ENCODE assay signal across 11 mouse cellular contexts in genomic region chr17:32789244-32789643, GRCm38 (mm10). TPM values are rescaled to one million over a fixed set of nuclear protein-coding genes. Genes with fewer than 3 reads are reported as not detected.
DNase-seq lines count a peak whose midpoint lies in the region; ATAC-seq and TF ChIP-seq lines count a peak whose summit lies in the region.
"Had no signal": no experiment of that assay in that cellular context is flagged by ENCODE, and none has a peak within 500 bp of the region (broad histone marks: within the 10 kb centered on the region; RNA-seq: fewer than 3 reads in every experiment).

No protein-coding gene starts in this region.

- no peak for TF ChIP-seq EP300 in lung, postnatal 0 days (IDR thresholded peaks at IDR 0.05)

- H3K4me1 ChIP-seq in heart, embryonic 12.5 days (replicated peaks), result peaks cover 17% of the 10 kb centered on the region
- H3K4me1 ChIP-seq in lung, embryonic 16.5 days (replicated peaks; ENCODE audit: control insufficient read depth, insufficient read depth, low read length), result peaks cover 21% of the 10 kb centered on the region
- peaks cover 20% of the 10 kb centered on the region for H3K4me1 ChIP-seq in embryonic facial prominence, embryonic 13.5 days
- peaks cover 23% of the 10 kb centered on the region for H3K4me1 ChIP-seq in liver, embryonic 15.5 days (replicated peaks)
- peaks cover 7% of the 10 kb centered on the region; the same call in 1 of the 2 replicates for H3K4me1 ChIP-seq in lung, postnatal 0 days (ENCODE audit: insufficient read depth, low read depth, low read length)

- H3K4me3 ChIP-seq in heart, embryonic 12.5 days, result no peak overlapping the region
- no peak overlapping the region for H3K4me3 ChIP-seq in lung, embryonic 16.5 days (ENCODE audit: low read length)
- H3K4me3 ChIP-seq in embryonic facial prominence, embryonic 13.5 days, result peak overlapping the region; percentile 92; the same call in 1 of the 2 replicates
- H3K4me3 ChIP-seq in liver, embryonic 15.5 days (replicated peaks), result no peak overlapping the region; the same call in 1 of the 2 replicates
- no peak overlapping the region for H3K4me3 ChIP-seq in lung, postnatal 0 days (ENCODE audit: low read depth, low read length)

- H3K9ac ChIP-seq in heart, embryonic 12.5 days, result no peak overlapping the region
- H3K9ac ChIP-seq in lung, embryonic 16.5 days (ENCODE audit: low read length), result no peak overlapping the region
- H3K9ac ChIP-seq in embryonic facial prominence, embryonic 13.5 days, result no peak overlapping the region
- no peak overlapping the region for H3K9ac ChIP-seq in liver, embryonic 15.5 days
- H3K9ac ChIP-seq in lung, postnatal 0 days (replicated peaks; ENCODE audit: low read depth), result no peak overlapping the region

- peaks cover 17% of the 10 kb centered on the region for H3K36me3 ChIP-seq in heart, embryonic 12.5 days
- H3K36me3 ChIP-seq in lung, embryonic 16.5 days (ENCODE audit: control insufficient read depth, insufficient read depth, low read length), result peaks cover 7% of the 10 kb centered on the region; the same call in 1 of the 2 replicates
- H3K36me3 ChIP-seq in embryonic facial prominence, embryonic 13.5 days, result peaks cover 16% of the 10 kb centered on the region
- H3K36me3 ChIP-seq in liver, embryonic 15.5 days (replicated peaks), result peaks cover 23% of the 10 kb centered on the region
- H3K36me3 ChIP-seq in lung, postnatal 0 days (ENCODE audit: insufficient read depth, low read length), result no peaks in the 10 kb centered on the region

- H3K4me2 ChIP-seq in heart, embryonic 12.5 days, result peak overlapping the region; percentile 80
- H3K4me2 ChIP-seq in lung, embryonic 16.5 days (ENCODE audit: low read depth, low read length), result peak overlapping the region; percentile 74; the same call in 1 of the 2 replicates
- H3K4me2 ChIP-seq in embryonic facial prominence, embryonic 13.5 days, result peak overlapping the region; percentile 70; the same call in 1 of the 2 replicates
- peak overlapping the region; percentile 78 for H3K4me2 ChIP-seq in liver, embryonic 15.5 days
- no peak overlapping the region for H3K4me2 ChIP-seq in lung, postnatal 0 days (replicated peaks; ENCODE audit: low read depth, low read length)

- TF ChIP-seq CTCF in lung, postnatal 0 days (IDR thresholded peaks at IDR 0.05), result no peak

- H3K27ac ChIP-seq in heart, embryonic 12.5 days (ENCODE audit: poor library complexity, severe bottlenecking), result no peak overlapping the region
- H3K27ac ChIP-seq in lung, embryonic 16.5 days (ENCODE audit: low read length), result no peak overlapping the region
- no peak overlapping the region for H3K27ac ChIP-seq in embryonic facial prominence, embryonic 13.5 days
- H3K27ac ChIP-seq in liver, embryonic 15.5 days (replicated peaks), result no peak overlapping the region
- H3K27ac ChIP-seq in lung, postnatal 0 days (ENCODE audit: low read length), result no peak overlapping the region

- no peak for ATAC-seq in heart, embryonic 12.5 days (ENCODE audit: insufficient number of reproducible peaks, low FRiP score)
- ATAC-seq in lung, embryonic 16.5 days (ENCODE audit: low read depth), result no peak
- ATAC-seq in embryonic facial prominence, embryonic 13.5 days (ENCODE audit: insufficient number of reproducible peaks, insufficient read depth, low FRiP score, low TSS enrichment, low read depth), result no peak
- no peak for ATAC-seq in liver, embryonic 15.5 days (ENCODE audit: insufficient read depth)
- ATAC-seq in lung, postnatal 0 days, result no peak

- no peak for DNase-seq in heart, postnatal 14 days
- DNase-seq in lung, postnatal 25 days (ENCODE audit: low spot score), result no peak
- no peak for DNase-seq in lung, postnatal 0 days (ENCODE audit: low spot score)
- DNase-seq in layer of hippocampus, adult 8-10 months (ENCODE audit: low spot score in 2 of 2), result no peak
- DNase-seq: cerebellum, adult 18-20 months; lung, postnatal 36 days; spleen, adult 18-20 months had no signal

- intact Hi-C loops in heart, postnatal 14 days (cut with DNase I), result loop anchor here (10.0 kb wide), 1 partner anchor 106 kb away; the partner anchor contains the start of gene Zfp870

- WGBS in heart, embryonic 12.5 days, result 65% methylated on average over 8 of the region's 8 CpGs
- WGBS in lung, embryonic 16.5 days, result 76% methylated on average over 8 of the region's 8 CpGs
- 74% methylated on average over 8 of the region's 8 CpGs for whole genome bisulfite sequencing in embryonic facial prominence, embryonic 13.5 days
- 76% methylated on average over 8 of the region's 8 CpGs for WGBS in liver, embryonic 15.5 days (ENCODE audit: insufficient replicate concordance)
- WGBS in lung, postnatal 0 days, result 75% methylated on average over 8 of the region's 8 CpGs

- no peaks in the 10 kb centered on the region for H3K27me3 ChIP-seq in heart, embryonic 12.5 days (replicated peaks)
- no peaks in the 10 kb centered on the region for H3K27me3 ChIP-seq in lung, embryonic 16.5 days (ENCODE audit: control insufficient read depth, insufficient read depth, low read depth, low read length)
- H3K27me3 ChIP-seq in embryonic facial prominence, embryonic 13.5 days, result no peaks in the 10 kb centered on the region
- H3K27me3 ChIP-seq in liver, embryonic 15.5 days, result no peaks in the 10 kb centered on the region
- no peaks in the 10 kb centered on the region for H3K27me3 ChIP-seq in lung, postnatal 0 days (replicated peaks; ENCODE audit: insufficient read depth, low read length)

- H3K9me3 ChIP-seq in heart, embryonic 12.5 days (replicated peaks), result no peaks in the 10 kb centered on the region
- H3K9me3 ChIP-seq in lung, embryonic 16.5 days (ENCODE audit: control insufficient read depth, low read length), result no peaks in the 10 kb centered on the region
- H3K9me3 ChIP-seq in embryonic facial prominence, embryonic 13.5 days, result no peaks in the 10 kb centered on the region
- H3K9me3 ChIP-seq in liver, embryonic 15.5 days (replicated peaks), result no peaks in the 10 kb centered on the region
- H3K9me3 ChIP-seq in lung, postnatal 0 days (ENCODE audit: low read length), result no peaks in the 10 kb centered on the region

RNA-seq across cellular contexts. Expression of gene Zfp871, which starts 1.2 kb away (rescaled TPM):
- 27.6 and 28.5 TPM in 2 replicates for polyA plus RNA-seq in heart, embryonic 12.5 days (2016; fragmentation: Nextera tagmentation; extraction: Ambion mirVana)
- 10 to 100 TPM; 36.0 to 40.5 TPM for total RNA-seq in heart, postnatal 14 days (2021)
- 34.9 and 35.2 TPM in 2 replicates for polyA plus RNA-seq in lung, embryonic 16.5 days (2015; fragmentation: Nextera tagmentation; extraction: Ambion mirVana)
- polyA plus RNA-seq in embryonic facial prominence, embryonic 13.5 days (2015; fragmentation: Nextera tagmentation; extraction: Ambion mirVana), result 37.2 and 41.1 TPM in 2 replicates
- polyA plus RNA-seq in liver, embryonic 15.5 days (2015; fragmentation: Nextera tagmentation; extraction: Ambion mirVana), result 8.4 and 9.8 TPM in 2 replicates
- 18.9 and 21.5 TPM in 2 replicates for polyA plus RNA-seq in lung, postnatal 0 days (2015; fragmentation: Nextera tagmentation; extraction: Ambion mirVana)
- 100 to 1,000 TPM in 2 of 4 experiments, 10 to 100 TPM in 2; 75.3 to 108 (median 92.2) TPM for total RNA-seq in layer of hippocampus, adult 8-10 months (2022)

RNA-seq across cellular contexts. Expression of gene Zfp811, which starts 20.5 kb away (rescaled TPM):
- polyA plus RNA-seq in heart, embryonic 12.5 days (2016; fragmentation: Nextera tagmentation; extraction: Ambion mirVana), result 0.96 and 1.7 TPM in 2 replicates
- total RNA-seq in heart, postnatal 14 days (2021), result under 1 TPM; 0.22 to 0.24 TPM
- 2.4 and 2.5 TPM in 2 replicates for polyA plus RNA-seq in lung, embryonic 16.5 days (2015; fragmentation: Nextera tagmentation; extraction: Ambion mirVana)
- 6.8 and 9.4 TPM in 2 replicates for polyA plus RNA-seq in embryonic facial prominence, embryonic 13.5 days (2015; fragmentation: Nextera tagmentation; extraction: Ambion mirVana)
- polyA plus RNA-seq in liver, embryonic 15.5 days (2015; fragmentation: Nextera tagmentation; extraction: Ambion mirVana), result 0.06 and 0.15 TPM in 2 replicates
- polyA plus RNA-seq in lung, postnatal 0 days (2015; fragmentation: Nextera tagmentation; extraction: Ambion mirVana), result 0.29 and 0.45 TPM in 2 replicates
- 1 to 10 TPM; 3.7 to 7.8 (median 6.8) TPM for total RNA-seq in layer of hippocampus, adult 8-10 months (2022)

RNA-seq across cellular contexts. Expression of gene Zfp799, which starts 40.8 kb away (rescaled TPM):
- 8.7 and 8.8 TPM in 2 replicates for polyA plus RNA-seq in heart, embryonic 12.5 days (2016; fragmentation: Nextera tagmentation; extraction: Ambion mirVana)
- 10 to 100 TPM; 11.8 to 12.0 TPM for total RNA-seq in heart, postnatal 14 days (2021)
- polyA plus RNA-seq in lung, embryonic 16.5 days (2015; fragmentation: Nextera tagmentation; extraction: Ambion mirVana), result 13.0 and 14.2 TPM in 2 replicates
- polyA plus RNA-seq in embryonic facial prominence, embryonic 13.5 days (2015; fragmentation: Nextera tagmentation; extraction: Ambion mirVana), result 20.2 TPM in 2 replicates
- polyA plus RNA-seq in liver, embryonic 15.5 days (2015; fragmentation: Nextera tagmentation; extraction: Ambion mirVana), result 1.2 and 1.7 TPM in 2 replicates
- 4.6 and 5.6 TPM in 2 replicates for polyA plus RNA-seq in lung, postnatal 0 days (2015; fragmentation: Nextera tagmentation; extraction: Ambion mirVana)
- 10 to 100 TPM; 27.5 to 36.6 (median 30.4) TPM for total RNA-seq in layer of hippocampus, adult 8-10 months (2022)
